Mouse (Mus musculus) adrenal gland, postnatal 4 days (tissue): ENCODE data around the gene Vmn1r53. TPM values are rescaled to one million over a fixed set of nuclear protein-coding genes. Genes with fewer than 3 reads are reported as not detected.
"Not testable (repeated sequence)": the region's sequence is repeated elsewhere in the genome, so short reads cannot be mapped to it uniquely, and the experiment has no call there.

Experiments
- DNase-seq, 2 experiments: peaks; one replicate each; pipeline ENCODE4 v3.0.0; 2021 to 2022; ENCODE audit warnings: low spot score in 2 of 2, mixed read lengths in 2 of 2
- long read RNA-seq, 2 experiments: library from polyadenylated mRNA; stranded (forward); transcript quantifications; one replicate each; pipeline ENCODE4 v2.0.0; 2021
- total RNA-seq, 2 experiments: library from RNA; stranded (reverse); gene quantifications; 2 replicates each; pipeline ENCODE4 v1.2.3; 2021

The Vmn1r53 gene
- not detected for total RNA-seq
- long read RNA-seq, experiment 1, result 0 reads
- long read RNA-seq, experiment 2, result 0 reads

- no peak for DNase-seq
Observed at GRCm38 (mm10) chr6:90224338-90224737, at the start of gene Vmn1r53. Gene Vmn1r53 (minus strand): TSS chr6:90224438.

GRCm38 (mm10) chr6:90246000-90246399, 21.8 kb upstream of the Vmn1r53 start, which contains the start of gene Vmn1r54:
Gene Vmn1r54 (plus strand): TSS chr6:90246300.
- DNase-seq, result no peak

DNA sequence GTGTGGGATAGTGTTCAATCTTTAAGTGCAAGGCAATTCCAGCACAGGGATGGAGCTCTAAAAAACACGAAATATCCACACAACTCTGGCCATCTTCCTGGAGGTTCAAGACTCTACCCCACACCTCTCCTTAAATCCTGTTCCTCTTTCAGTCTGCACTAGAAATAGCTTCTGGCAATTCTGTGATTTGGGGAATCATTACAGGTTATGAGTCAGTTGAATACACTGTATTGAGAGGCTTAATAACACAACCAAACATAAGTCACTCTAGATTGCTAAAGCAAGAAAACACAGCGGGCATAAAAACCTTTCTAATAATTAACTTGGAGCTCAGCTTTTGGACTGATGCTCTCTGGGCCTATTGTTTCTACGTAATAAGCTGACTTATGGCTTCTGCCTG, 19.8 kb upstream of the Vmn1r53 start:
- DNase-seq, result no peak

DNA sequence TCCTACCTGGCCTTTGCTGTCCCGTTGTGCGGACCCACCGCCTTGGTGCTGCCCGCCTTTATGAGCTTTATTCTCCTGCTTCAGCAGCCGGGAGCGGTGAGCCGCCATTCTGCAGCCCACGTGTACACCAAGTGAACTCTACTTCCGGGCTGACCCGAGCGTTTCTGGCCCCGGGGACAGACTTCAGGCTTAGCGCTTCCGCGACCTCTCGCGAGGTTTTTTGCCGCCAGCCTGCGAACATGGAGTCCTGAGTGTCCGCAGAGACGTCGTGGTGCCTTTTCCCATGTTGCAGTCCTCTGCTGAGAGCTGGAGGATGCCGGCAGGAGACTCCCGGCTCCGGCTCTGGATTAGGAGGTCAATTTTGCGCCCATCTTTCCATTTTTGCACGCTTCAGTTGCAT, 8.4 kb upstream of the Vmn1r53 start:
- no peak for DNase-seq

- not testable (repeated sequence) for DNase-seq
Observed at GRCm38 (mm10) chr6:90232114-90232513, 7.9 kb upstream of the Vmn1r53 start.

DNA sequence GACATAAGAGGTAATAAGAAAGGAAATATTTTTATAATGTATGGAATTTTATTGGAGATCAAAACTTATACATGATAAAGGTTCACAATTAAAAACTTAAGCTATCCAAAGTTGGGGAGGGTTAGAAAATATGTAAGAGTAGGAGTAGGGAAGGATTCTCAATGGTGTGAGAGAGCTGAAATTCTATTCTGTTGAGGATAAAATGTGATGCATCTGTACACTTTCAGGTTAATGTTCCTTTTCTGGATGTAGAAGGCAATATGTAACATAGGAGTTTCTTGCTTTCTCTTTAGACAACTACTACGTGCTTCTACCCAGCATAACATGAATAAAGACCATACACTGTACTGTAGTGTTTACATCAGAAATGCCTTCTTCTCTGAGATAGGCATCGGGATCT, 21.7 kb downstream of the Vmn1r53 start, which contains the start of gene V1ra8:
V1ra8 (plus strand) TSS at position 301 of the 400 bp plus-strand sequence.
- DNase-seq, result not testable (repeated sequence)

- DNase-seq, result no peak
Observed at GRCm38 (mm10) chr6:90174508-90174907, 49.7 kb downstream of the Vmn1r53 start, which contains the start of gene Vmn1r52. Gene Vmn1r52 (plus strand): TSS chr6:90174808.

Other genes starting within 250 kb of the Vmn1r53 start
- not detected for gene Vmn1r47, start 208.3 kb downstream of the Vmn1r53 start, total RNA-seq
- not detected for gene Vmn1r48, start 187.6 kb downstream of the Vmn1r53 start, total RNA-seq
- gene Vmn1r49, start 145.9 kb downstream of the Vmn1r53 start, total RNA-seq, result not detected
- gene Vmn1r50, start 123.0 kb downstream of the Vmn1r53 start, total RNA-seq, result not detected
- gene Vmn1r51, start 101.8 kb downstream of the Vmn1r53 start, total RNA-seq, result not detected
- gene Vmn1r52, start 49.6 kb downstream of the Vmn1r53 start, total RNA-seq, result not detected
- not detected for gene V1ra8, start 21.6 kb downstream of the Vmn1r53 start, total RNA-seq
- not detected for gene Vmn1r54, start 21.9 kb upstream of the Vmn1r53 start, total RNA-seq
- gene BC048671, start 76.8 kb upstream of the Vmn1r53 start, total RNA-seq, result not detected
- 1 to 10 TPM in 1 of 2 experiments, under 1 TPM in 1; 0.59 to 1.1 TPM for gene Chst13, start 100.7 kb upstream of the Vmn1r53 start, total RNA-seq
- 10 to 100 TPM in 1 of 2 experiments, under 1 TPM in 1; 0.70 to 12.4 TPM for gene Uroc1, start 108.8 kb upstream of the Vmn1r53 start, total RNA-seq
- 10 to 100 TPM; 26.6 to 29.4 TPM for gene Zxdc, start 145.1 kb upstream of the Vmn1r53 start, total RNA-seq
- gene Cfap100, start 204.4 kb upstream of the Vmn1r53 start, total RNA-seq, result under 1 TPM; 0.14 to 0.76 TPM
- gene Klf15, start 238.1 kb upstream of the Vmn1r53 start, total RNA-seq, result 10 to 100 TPM; 14.3 to 15.0 TPM